Mouse (Mus musculus): Measurements from ENCODE around the gene Arpp21.

The Arpp21 gene

DNA sequence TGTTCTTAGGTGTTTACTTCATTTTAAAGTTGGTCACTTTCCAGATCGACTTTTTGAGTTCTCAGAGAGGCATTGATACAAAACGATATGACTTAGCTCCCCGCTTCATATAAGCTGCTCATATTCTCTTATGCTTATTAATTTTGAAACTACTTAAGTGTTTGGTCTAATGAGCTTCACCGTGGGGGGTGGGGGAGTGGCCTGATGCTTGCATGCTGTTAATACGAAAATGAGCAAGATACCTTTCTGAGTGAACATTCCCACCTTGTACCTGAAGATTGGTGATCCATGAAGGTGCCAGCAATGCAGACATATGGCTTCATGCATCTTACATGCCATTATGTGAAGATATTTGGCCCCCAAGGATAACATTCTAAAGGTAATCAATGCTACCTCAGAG lies 4.4 kb downstream of the Arpp21 start:
- no peak for DNase-seq (ENCODE audit: low spot score)

DNA sequence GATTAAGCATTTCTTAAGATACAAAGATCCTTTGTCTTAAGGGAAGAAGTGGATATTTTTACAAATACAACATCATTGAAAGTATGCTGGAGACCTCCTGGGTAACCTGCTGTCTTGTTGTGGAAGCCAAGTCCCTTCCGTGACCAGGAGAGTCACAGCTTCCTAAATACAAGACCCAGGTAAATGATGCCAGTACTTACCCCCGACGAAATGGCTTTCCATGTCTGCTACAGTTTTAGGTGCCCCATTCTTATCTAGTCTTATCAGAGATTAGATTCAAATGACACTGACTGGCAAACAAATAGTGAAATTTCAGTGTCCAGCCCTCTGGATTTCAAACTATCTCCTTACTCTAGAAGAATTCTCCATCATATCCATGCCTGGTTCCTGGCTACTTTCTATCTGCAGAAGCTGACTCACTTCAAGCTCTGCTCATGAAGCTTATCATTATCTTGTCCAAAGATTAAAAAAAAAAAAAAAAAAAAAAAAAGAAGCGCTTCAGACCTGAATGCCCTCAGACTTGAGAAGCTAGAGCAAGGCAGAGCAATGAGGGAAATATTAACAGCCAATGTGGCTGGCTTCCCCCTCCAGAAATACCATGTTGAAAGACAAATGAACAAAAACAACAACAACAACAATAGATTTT lies 4.9 kb downstream of the Arpp21 start:
- DNase-seq (ENCODE audit: low spot score) = no peak

- no peak for DNase-seq (ENCODE audit: low spot score)
These were observed 7.3 kb downstream of the Arpp21 start for GRCm38 (mm10) chr9:112228470-112228869.

DNA sequence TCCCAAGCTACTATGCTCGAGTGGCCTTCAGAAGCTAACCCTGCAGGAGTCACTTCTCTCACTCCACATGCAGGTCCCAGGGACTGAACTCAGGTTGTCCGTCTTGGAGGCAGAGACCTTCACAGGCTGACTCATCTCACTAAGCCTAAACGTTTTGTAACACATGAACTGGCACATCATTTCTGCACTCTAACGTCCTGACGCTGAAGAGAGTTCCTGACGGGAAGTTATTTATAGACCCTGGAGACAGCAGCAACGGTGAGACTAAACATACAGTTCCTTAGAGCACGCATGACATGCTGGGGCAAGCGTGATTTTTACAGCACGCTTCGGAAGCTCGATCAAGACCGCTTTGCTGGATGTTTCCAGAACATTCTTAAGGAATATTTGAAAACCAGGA lies 8.6 kb downstream of the Arpp21 start:
- DNase-seq (ENCODE audit: low spot score) = no peak

DNA sequence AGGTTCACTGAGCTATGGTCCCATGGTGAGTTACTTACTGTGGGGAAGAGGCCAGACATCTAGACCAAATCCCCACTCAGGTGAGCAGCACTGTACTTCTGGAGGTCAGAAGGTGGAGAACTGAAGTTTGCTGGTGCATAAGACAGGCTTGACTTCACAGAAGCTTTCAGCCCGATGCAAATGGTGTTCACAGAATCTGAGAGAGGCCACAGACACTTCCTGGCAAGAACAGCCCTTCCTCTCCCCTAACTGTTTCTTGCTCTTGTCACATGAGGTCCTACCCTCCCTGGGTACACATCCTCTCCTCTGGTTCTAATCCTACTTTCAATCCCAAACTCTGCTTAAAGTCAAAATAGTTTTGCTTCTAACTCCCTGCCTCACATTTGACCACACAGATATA lies 9.2 kb downstream of the Arpp21 start:
- no peak for DNase-seq (ENCODE audit: low spot score)

- no peak for DNase-seq (ENCODE audit: low spot score)
These were observed 10.7 kb downstream of the Arpp21 start for GRCm38 (mm10) chr9:112225046-112225445.

DNA sequence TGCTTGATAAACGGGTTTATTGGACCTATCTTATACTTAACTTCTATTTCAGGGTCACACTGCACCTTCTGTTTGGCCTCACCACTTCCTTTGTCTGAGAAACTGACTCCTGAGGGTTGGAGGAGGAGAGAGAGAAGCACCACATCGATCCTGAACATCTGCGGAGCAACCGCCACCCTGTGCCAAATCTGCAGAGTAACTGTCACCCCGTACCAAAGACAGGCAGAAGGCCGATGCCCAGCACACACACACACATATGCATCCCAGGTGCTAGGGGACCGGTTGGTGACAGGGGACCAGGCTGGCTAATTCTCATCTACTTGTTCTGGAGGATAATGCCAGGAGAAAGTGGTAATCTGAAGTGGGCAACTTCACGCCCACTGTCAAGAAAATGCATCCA lies 16.4 kb downstream of the Arpp21 start:
- no peak for DNase-seq (ENCODE audit: low spot score)

DNA sequence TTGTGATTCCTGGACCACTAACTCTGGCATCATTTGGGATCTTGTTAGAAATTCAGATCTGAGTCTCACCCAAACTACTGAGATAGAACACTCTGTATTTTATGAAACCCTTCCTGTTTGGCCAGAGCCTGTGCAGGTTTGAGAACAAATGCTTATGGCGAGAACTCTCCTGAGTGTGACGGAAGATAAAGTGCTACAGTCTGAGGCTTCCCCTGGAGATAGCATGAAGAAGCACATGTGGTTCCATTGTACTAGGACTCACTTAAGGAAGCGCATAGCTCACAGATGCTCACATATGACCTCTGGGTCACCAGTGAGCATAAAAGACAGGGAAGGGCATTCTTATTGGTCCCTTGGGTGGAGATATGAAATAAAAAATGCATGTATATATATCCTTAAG lies 17.5 kb downstream of the Arpp21 start:
- no peak for DNase-seq (ENCODE audit: low spot score)

DNA sequence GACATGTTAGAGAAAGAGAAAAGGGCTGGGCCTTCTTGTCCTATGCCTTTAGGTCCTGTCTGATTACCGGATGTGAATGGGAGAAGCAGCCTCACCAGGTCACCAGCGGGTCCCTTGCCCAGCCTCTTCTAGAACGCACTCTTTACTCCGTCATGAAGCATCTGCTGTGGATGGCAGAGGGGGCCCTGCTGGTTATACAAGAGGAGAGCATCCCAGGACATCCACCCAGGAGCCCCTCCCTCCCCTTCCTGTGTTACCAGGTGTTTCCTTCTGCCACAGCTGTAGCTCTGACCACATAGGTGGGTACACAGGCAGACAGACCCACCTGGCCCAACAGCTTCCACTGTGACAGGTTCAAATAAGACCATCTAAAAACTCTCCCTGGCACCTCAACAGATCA lies 18.6 kb downstream of the Arpp21 start:
- DNase-seq (ENCODE audit: low spot score) = no peak

DNA sequence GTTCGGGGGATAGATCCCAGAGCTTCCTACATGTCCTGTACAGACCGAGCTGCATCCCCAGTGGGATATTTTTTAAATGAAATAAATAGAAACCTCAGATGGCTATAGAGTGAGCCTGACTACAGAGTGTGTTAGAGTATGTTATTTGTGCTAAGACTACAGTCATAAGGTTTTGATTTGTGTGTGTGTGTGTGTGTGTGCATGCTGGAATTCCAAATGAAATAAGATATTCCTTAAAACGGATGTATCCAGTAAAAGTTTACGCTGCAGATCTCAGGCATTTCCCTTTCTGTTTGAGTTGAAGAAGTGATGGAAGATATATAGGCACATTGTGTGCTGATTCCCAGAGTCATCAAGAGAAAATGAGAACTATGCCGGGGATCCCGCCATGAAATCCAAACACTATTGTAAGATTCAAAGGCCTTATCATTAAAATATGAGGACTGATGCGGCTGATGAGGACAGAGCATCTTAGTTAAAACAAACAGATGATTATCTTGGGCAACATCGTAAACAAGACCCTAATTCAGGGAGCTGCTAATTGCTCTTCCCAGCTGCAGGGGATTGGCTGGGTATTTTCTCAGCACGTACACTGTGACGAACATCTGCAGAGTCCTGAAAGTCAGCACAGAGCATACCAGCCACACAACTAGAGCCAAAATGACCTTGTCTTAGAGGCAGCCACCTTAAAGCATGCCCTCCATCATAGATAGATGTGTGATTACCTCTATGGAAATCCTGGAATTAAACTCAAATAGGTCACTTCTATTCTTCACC lies 20.5 kb downstream of the Arpp21 start:
- DNase-seq (ENCODE audit: low spot score) = no peak

DNA sequence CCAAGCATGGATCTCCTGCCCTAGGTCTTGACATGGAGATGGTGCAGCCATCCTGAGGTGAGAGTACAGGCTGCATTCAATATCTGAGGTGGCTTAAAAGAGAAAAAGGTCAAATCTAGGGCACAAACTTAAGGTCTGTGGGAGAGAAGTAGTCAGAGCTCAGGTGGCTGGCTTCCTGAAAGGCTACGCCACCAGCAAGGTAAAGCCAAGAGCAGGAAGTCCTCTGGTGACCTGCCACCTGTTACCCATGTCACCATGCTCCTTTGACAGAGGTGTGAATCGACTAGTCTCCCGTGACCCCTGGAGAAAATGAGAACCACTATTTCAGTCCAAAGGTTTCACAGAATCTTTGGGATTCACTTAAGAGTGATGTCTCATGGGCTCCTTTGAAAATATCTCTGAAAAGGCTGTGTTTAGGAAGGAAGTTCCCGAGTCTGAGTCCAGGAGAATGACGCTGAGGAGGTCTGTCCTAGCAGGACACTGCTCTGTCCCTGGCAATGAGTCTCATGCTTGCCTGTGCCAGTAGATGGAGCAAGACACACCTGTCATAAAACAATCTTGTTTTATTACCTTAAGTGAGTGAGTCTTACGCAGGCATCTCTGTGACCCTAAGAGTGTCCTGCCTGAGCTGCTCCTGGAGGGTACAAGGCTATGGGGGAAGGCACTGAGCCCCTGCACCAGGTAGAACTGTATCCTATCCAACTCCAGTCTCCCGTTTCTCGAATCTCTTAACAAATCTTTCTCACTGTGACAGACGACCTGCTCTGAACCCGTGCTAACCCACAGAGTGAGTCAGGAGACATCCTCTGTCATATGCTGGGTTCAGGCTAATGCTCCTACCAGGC lies 22.1 kb downstream of the Arpp21 start:
- DNase-seq (ENCODE audit: low spot score) = no peak

- no peak for DNase-seq (ENCODE audit: low spot score)
These were observed 25.9 kb downstream of the Arpp21 start for GRCm38 (mm10) chr9:112209803-112210202.

DNA sequence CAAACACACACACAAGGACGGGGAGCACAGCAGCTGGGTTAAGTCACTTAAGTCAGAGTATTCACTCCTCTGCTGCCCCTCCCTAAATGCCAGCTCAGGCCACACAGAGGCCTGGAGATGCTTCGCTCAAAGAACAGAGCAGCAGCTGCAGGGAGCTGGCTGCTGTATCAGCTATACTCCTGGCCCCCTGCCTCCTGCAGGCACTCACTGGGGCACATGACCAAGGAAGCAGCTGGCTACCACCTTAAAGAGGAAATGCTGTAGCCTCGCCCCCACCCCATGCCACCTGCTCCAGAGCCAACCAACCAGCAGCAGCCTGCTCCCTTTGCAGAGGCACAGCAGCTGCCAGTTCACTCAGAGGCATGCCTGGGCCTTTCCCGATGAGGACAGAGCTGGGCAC lies 28.0 kb downstream of the Arpp21 start:
- DNase-seq (ENCODE audit: low spot score) = peak; percentile 72

DNA sequence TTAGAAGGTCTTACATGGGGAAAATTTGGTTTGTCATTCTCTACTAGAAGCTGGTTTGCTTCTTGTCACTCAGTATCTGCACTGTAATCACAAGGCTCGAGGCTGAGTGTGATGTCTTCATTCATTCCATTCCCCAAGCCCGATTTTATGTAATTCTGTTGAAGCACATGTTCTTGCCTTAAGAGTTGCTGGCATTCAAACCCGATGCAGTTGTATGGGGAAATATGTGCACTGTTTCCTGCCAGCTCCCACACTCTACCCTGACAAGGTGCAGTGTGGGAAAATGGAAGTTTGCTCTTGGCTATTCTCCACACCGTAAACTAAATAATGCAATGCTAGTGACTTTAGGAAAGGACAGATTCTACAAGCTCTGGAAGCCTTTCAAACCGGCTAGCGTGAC lies 37.4 kb downstream of the Arpp21 start:
- no peak for DNase-seq (ENCODE audit: low spot score)

DNA sequence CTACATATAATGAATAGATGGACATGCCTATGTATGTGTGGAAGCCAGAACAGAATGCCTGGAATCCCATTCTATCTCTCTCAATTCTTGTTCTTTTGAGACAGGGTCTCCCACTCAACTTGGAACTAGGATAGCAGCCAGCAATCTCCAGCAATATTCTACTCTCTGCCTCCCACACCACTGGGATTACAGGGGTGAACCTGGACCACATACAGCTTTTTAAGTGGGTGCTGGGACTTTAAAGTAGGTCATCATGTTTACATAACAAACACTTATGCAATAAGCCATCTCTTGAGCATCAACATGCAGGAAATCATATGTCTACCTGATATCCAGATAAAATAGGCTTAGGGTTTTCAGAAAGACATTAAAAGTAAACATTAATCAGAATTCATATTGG lies 41.7 kb downstream of the Arpp21 start:
- DNase-seq (ENCODE audit: low spot score) = no peak

DNA sequence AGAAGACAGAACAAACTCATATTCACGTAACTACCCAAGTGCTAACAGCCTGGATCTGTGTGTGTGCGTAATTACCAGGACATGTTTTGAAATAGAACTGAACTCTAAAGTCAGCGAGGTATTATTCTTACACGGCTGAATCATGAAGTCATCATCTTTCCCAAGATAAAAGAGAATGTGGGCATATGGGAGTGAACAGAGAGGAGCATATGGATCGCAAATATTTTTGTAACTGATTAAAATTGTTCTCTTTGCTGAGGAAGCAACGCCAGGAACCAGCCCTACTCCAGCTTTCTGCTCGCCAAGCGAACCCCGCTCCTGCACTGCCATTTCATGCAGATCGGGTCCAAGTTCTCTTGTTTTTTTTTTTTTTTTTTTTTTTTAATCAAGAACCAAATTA lies 46.3 kb downstream of the Arpp21 start:
- DNase-seq (ENCODE audit: low spot score) = peak; percentile 48

DNA sequence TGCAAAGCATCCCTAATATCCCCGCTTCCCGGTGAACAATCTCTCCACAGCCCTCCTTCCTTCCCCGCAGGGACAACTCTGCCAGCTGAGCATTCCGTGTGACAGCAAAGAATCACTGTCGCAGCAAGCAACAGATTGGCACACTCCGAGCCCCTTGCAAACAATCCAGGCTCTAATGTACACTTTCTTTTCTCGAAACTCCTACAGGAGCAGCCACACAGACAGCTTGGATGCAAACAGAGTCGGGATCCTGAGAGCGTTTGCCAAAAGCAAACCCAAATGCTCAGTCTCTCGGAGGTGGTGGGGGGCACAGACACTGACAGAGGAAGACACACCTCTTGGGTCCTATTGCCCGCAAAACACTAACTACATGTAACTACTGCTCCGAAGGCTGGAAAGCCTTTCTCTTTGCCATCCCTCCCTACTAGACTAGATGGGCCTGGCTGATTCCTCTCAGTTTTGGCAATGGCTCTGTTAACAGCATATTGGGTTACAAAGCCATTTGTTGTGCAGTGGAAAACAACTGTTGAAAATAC lies 47.3 kb downstream of the Arpp21 start:
- DNase-seq (ENCODE audit: low spot score) = no peak

GRCm38 (mm10) chr9:112187667-112188066 lies 48.1 kb downstream of the Arpp21 start:
- peak; percentile 59 for DNase-seq (ENCODE audit: low spot score)

DNA sequence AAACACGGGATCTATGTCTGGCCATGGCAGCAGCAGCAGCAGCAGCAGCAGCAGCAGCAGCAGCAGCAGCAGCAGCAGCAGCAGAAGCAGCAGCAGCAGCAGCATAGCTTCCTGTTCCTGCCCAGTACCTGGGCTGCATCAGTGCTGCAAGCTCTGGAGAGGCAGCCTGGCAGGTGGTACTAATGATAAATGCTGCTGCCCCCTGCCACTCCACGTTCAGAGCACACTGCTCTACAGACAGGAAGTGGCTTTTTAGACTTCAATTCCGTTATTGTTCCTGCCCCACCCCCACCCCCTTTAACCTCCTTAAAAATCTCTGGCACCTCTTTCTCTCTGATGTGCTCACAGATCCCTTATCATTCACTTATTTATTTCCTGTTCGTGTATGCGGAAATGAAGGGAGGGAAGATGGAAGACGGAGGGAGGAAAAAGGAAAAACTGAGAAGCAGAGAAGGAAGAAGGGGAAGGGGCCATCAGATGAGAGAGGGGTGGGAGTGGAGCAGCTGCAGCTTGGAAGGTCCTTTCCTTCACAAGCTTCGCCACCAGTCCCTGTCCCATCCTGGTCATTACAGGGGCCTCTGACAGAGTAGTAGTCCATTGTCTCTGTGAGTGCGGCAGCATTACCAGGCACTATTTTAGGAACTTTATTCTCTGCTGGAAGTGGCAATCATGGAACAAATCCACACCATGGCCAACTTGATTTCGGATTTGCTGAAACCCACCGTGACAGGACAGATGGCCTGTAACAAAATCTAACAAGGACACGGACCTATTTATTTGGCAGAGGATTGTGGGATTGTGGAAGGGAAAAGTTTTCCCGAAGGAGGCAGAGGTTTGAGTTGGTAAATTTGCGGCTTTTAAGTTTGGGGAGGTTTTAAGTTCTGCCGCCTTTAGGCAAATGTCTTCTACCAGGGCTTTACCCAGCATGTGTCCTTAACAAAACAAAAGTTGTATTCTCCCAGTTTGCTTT lies 49.1 kb downstream of the Arpp21 start:
- no peak for DNase-seq (ENCODE audit: low spot score)

- no peak for DNase-seq (ENCODE audit: low spot score)
These were observed 50.0 kb downstream of the Arpp21 start for GRCm38 (mm10) chr9:112185746-112186145.

DNA sequence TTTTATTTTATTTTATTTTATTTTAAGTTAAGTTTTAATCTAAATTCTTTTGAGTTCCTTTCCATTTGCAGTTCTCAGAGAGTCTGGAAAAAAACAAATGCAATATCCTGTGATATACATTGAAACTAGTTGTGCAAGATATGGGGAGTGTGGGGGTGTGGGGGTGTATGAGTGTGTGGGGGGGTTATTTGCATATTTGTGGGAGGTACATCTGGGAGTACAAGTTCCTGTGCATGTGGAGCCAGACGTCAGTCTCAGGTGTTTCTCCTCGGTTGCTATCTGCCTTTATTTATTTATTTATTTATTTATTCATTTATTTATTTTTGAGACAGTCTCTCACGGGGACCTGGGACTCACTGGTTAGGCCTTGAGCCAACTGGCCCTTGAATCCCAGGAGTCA lies 53.0 kb downstream of the Arpp21 start:
- no peak for DNase-seq (ENCODE audit: low spot score)

DNA sequence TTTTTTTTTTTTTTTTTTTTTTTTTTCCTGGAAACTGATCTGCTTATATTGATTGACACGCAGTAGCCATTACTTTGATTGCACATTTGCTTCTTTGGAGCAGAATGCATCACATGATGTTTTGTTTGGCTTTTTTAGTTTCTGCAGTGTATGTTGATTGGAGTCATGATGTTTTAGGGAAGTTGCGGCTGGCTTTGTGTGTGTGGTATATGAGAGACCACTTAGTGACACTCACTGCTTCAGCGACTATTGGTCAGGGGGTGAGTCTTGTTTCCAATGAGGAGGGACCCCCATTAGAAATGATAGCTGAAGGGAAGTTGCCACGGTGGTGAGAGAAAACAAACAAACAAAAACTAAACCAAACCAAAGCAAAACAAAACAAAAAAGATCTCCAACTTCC lies 55.7 kb downstream of the Arpp21 start:
- no peak for DNase-seq (ENCODE audit: low spot score)

All from left cerebral cortex, adult 11 months (tissue).